Mouse (Mus musculus) testis, postnatal 10 days (tissue): ENCODE data around the gene Olfr1177-ps.

ENCODE experiments used
- DNase-seq: peaks from one replicate; pipeline ENCODE4 v3.0.0; 2021; ENCODE audit warnings: low spot score

The Olfr1177-ps gene

GRCm38 (mm10) chr2:88346392-88346791 is at the start of gene Olfr1177-ps:
Olfr1177-ps (minus strand) TSS chr2:88346492.
- DNase-seq: no peak

GRCm38 (mm10) chr2:88386762-88387161 is 40.5 kb upstream of the Olfr1177-ps start, which contains the start of gene Olfr1178:
Olfr1178 (plus strand) TSS chr2:88387062.
- no peak for DNase-seq

GRCm38 (mm10) chr2:88356304-88356703 is 10.0 kb upstream of the Olfr1177-ps start:
- DNase-seq: no peak

GRCm38 (mm10) chr2:88336421-88336820 is 9.9 kb downstream of the Olfr1177-ps start, which contains the start of gene Olfr1176:
Olfr1176 (plus strand) TSS chr2:88336721.
- DNase-seq: no peak

GRCm38 (mm10) chr2:88327115-88327514 is 19.2 kb downstream of the Olfr1177-ps start, which contains the start of gene Olfr1175-ps:
Olfr1175-ps (minus strand) TSS chr2:88327215.
- no peak for DNase-seq

- no peak for DNase-seq
Measured at GRCm38 (mm10) chr2:88315035-88315434, 31.3 kb downstream of the Olfr1177-ps start, which contains the start of gene Olfr1174-ps. Olfr1174-ps (minus strand) TSS chr2:88315135.
